Mouse (Mus musculus): ENCODE data around the gene Tle6. TPM values are rescaled to one million over a fixed set of nuclear protein-coding genes. Genes with fewer than 3 reads are reported as not detected.
"Not testable (repeated sequence)": the region's sequence is repeated elsewhere in the genome, so short reads cannot be mapped to it uniquely, and the experiment has no call there.

The Tle6 gene
- polyA plus RNA-seq, 1 experiment from 2014 or later = 24.1 TPM

- Histone ChIP-seq H3K9ac (peak overlapping the region; percentile 94), H3K4me1 (ENCODE audit: insufficient read depth) (0 out of 2 replicates have a peak, but pooled peaks cover 5% of the 10 kb centered on the region), H3K27me3 (ENCODE audit: insufficient read depth, low read length) (no peaks in the 10 kb centered on the region), H3K9me3 (ENCODE audit: low read depth, low read length) (no peaks in the 10 kb centered on the region), H3K36me3 (ENCODE audit: insufficient read depth) (no peaks in the 10 kb centered on the region), H3K4me2 (peak overlapping the region; percentile 92), H3K4me3 (ENCODE audit: low read depth, low read length) (peak overlapping the region; percentile 67), H3K27ac (ENCODE audit: low read depth) (peak overlapping the region; percentile 95)
- DNase-seq (peak; percentile 98), ATAC-seq (ENCODE audit: insufficient read depth) (peak; percentile 91)
- WGBS = under 1% methylated on average over 73 of the region's 75 CpGs
- peak; percentile 56 for TF ChIP-seq CTCF (IDR thresholded peaks at IDR 0.05; ENCODE audit: low read depth)
Measured at GRCm38 (mm10) chr10:81643449-81644055, 42.7 kb upstream of the Tle6 start.

DNA sequence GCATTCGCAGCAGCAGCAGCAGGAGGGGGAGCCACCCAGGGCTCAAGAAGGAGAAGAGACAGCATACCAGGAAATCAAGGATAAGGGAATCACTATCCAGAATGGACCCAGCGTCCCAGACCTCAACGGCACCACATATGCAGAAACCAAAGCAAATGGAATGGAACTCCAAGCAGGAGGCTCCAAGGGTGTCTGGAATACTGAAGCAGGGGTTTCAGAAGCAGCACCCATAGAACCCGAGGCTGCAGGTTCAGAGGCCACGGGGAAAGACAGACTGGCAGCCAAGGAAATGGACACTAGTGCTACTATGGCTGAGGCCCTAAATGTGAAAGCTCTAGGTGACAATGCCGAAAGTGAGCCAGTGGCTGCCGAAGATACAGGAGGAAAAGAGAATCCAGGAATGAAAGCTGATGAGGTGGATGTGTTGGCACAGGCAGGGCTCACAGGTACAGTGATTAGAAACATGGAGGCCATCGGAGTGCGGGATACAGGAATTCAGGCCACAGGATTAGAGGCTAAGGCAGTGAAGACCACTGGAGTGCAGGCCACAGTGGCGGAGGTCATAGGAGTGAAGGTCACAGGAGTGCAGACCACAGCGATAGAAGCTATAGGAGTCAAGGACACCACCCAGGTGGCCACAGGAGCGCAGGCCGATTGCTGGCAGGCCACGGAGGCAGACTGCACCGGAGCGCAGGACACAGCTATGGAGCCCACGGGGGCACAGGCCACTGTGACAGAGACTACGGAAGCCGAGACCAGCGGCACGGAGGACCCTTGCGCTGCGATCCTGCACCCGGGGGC, 42.0 kb upstream of the Tle6 start:
- H3K27ac ChIP-seq (ENCODE audit: low read depth) = peak overlapping the region; percentile 95
- peak overlapping the region; percentile 92 for H3K4me2 ChIP-seq
- 0 out of 2 replicates have a peak, but pooled peaks cover 5% of the 10 kb centered on the region for H3K4me1 ChIP-seq (ENCODE audit: insufficient read depth)
- TF ChIP-seq CTCF (IDR thresholded peaks at IDR 0.05; ENCODE audit: low read depth) = no peak
- H3K9me3 ChIP-seq (ENCODE audit: low read depth, low read length) = no peaks in the 10 kb centered on the region
- peak; percentile 11 for DNase-seq
- H3K36me3 ChIP-seq (ENCODE audit: insufficient read depth) = no peaks in the 10 kb centered on the region
- peak overlapping the region; percentile 67 for H3K4me3 ChIP-seq (ENCODE audit: low read depth, low read length)
- ATAC-seq (ENCODE audit: insufficient read depth) = peak; percentile 53; the same call in 1 of the 2 replicates
- H3K27me3 ChIP-seq (ENCODE audit: insufficient read depth, low read length) = no peaks in the 10 kb centered on the region
- peak overlapping the region; percentile 94 for H3K9ac ChIP-seq
- WGBS = 17% methylated on average over 24 of the region's 24 CpGs

GRCm38 (mm10) chr10:81641978-81642647, 41.2 kb upstream of the Tle6 start:
- Histone ChIP-seq H3K4me1 (ENCODE audit: insufficient read depth) (0 out of 2 replicates have a peak, but pooled peaks cover 5% of the 10 kb centered on the region), H3K4me2 (peak overlapping the region; percentile 92), H3K27ac (ENCODE audit: low read depth) (no peak overlapping the region), H3K36me3 (ENCODE audit: insufficient read depth) (no peaks in the 10 kb centered on the region), H3K9ac (peak overlapping the region; percentile 94), H3K4me3 (ENCODE audit: low read depth, low read length) (peak overlapping the region; percentile 67; the same call in 1 of the 2 replicates), H3K27me3 (ENCODE audit: insufficient read depth, low read length) (no peaks in the 10 kb centered on the region), H3K9me3 (ENCODE audit: low read depth, low read length) (no peaks in the 10 kb centered on the region)
- ATAC-seq (ENCODE audit: insufficient read depth) (no peak), DNase-seq (no peak)
- 66% methylated on average over 8 of the region's 8 CpGs for WGBS
- no peak for TF ChIP-seq CTCF (IDR thresholded peaks at IDR 0.05; ENCODE audit: low read depth)

- no peak for ATAC-seq (ENCODE audit: insufficient read depth)
- Histone ChIP-seq H3K9ac (no peak overlapping the region; the same call in 1 of the 2 replicates), H3K4me3 (ENCODE audit: low read depth, low read length) (no peak overlapping the region), H3K27ac (ENCODE audit: low read depth) (no peak overlapping the region), H3K36me3 (ENCODE audit: insufficient read depth) (no peaks in the 10 kb centered on the region), H3K4me2 (no peak overlapping the region), H3K9me3 (ENCODE audit: low read depth, low read length) (no peaks in the 10 kb centered on the region), H3K27me3 (ENCODE audit: insufficient read depth, low read length) (no peaks in the 10 kb centered on the region), H3K4me1 (ENCODE audit: insufficient read depth) (0 out of 2 replicates have a peak, but pooled peaks cover 5% of the 10 kb centered on the region)
- WGBS = 89% methylated on average over 2 of the region's 2 CpGs
- TF ChIP-seq CTCF (IDR thresholded peaks at IDR 0.05; ENCODE audit: low read depth) = no peak
- no peak for DNase-seq
Measured at GRCm38 (mm10) chr10:81641566-81641965, 40.7 kb upstream of the Tle6 start.

GRCm38 (mm10) chr10:81640825-81641224, 40.0 kb upstream of the Tle6 start:
- not testable (repeated sequence) for H3K4me1 ChIP-seq (ENCODE audit: insufficient read depth); H3K27ac ChIP-seq (ENCODE audit: low read depth); ATAC-seq (ENCODE audit: insufficient read depth); H3K27me3 ChIP-seq (ENCODE audit: insufficient read depth, low read length); H3K4me2 ChIP-seq; H3K4me3 ChIP-seq (ENCODE audit: low read depth, low read length); H3K36me3 ChIP-seq (ENCODE audit: insufficient read depth); H3K9ac ChIP-seq; H3K9me3 ChIP-seq (ENCODE audit: low read depth, low read length)
- WGBS = 31% methylated on average over 4 of the region's 4 CpGs
- DNase-seq = peak; percentile 21

GRCm38 (mm10) chr10:81638101-81638500, 37.2 kb upstream of the Tle6 start:
- DNase-seq (no peak), ATAC-seq (ENCODE audit: insufficient read depth) (no peak)
- no peak overlapping the region for H3K9ac ChIP-seq
- no peak for TF ChIP-seq CTCF (IDR thresholded peaks at IDR 0.05; ENCODE audit: low read depth)
- H3K36me3 ChIP-seq (ENCODE audit: insufficient read depth) = no peaks in the 10 kb centered on the region
- no peak overlapping the region for H3K4me3 ChIP-seq (ENCODE audit: low read depth, low read length)
- peaks cover 7% of the 10 kb centered on the region; the same call in 1 of the 2 replicates for H3K4me1 ChIP-seq (ENCODE audit: insufficient read depth)
- no peaks in the 10 kb centered on the region for H3K9me3 ChIP-seq (ENCODE audit: low read depth, low read length)
- no peak overlapping the region for H3K27ac ChIP-seq (ENCODE audit: low read depth)
- no peak overlapping the region for H3K4me2 ChIP-seq
- H3K27me3 ChIP-seq (ENCODE audit: insufficient read depth, low read length) = no peaks in the 10 kb centered on the region
- WGBS = 66% methylated on average over 6 of the region's 6 CpGs

- DNase-seq = no peak
- Histone ChIP-seq H3K4me2 (no peak overlapping the region), H3K4me3 (ENCODE audit: low read depth, low read length) (no peak overlapping the region), H3K36me3 (ENCODE audit: insufficient read depth) (no peaks in the 10 kb centered on the region), H3K4me1 (ENCODE audit: insufficient read depth) (peaks cover 2% of the 10 kb centered on the region; the same call in 1 of the 2 replicates), H3K9ac (no peak overlapping the region), H3K27ac (ENCODE audit: low read depth) (no peak overlapping the region), H3K27me3 (ENCODE audit: insufficient read depth, low read length) (no peaks in the 10 kb centered on the region), H3K9me3 (ENCODE audit: low read depth, low read length) (no peaks in the 10 kb centered on the region)
- TF ChIP-seq CTCF (IDR thresholded peaks at IDR 0.05; ENCODE audit: low read depth) = no peak
- ATAC-seq (ENCODE audit: insufficient read depth) = no peak
- 19% methylated on average over 8 of the region's 8 CpGs for WGBS
Measured at GRCm38 (mm10) chr10:81636338-81636737, 35.5 kb upstream of the Tle6 start.

Measured in lung, embryonic 14.5 days (tissue).